Mouse (Mus musculus) brain, embryonic 14.5 days (tissue): ENCODE results near the gene Tnfaip8l1.

Experiments
- CTCF ChIP-seq: fragments of 200-500 bp; IDR thresholded peaks from 2 replicates; pipeline ENCODE4 v1.5.1; 2012; ENCODE audit warnings: inconsistent platforms, mild to moderate bottlenecking, moderate library complexity, borderline replicate concordance; ENCODE audit not compliant: insufficient read depth, insufficient read length; ENCODE audit errors: extremely low read depth
- POLR2A ChIP-seq: fragments of 200-500 bp; IDR thresholded peaks from 2 replicates; pipeline ENCODE4 v1.6.1; 2012; ENCODE audit warnings: mild to moderate bottlenecking, inconsistent platforms, borderline replicate concordance; ENCODE audit not compliant: poor library complexity, insufficient read depth, insufficient read length, severe bottlenecking; ENCODE audit errors: extremely low read depth

DNA sequence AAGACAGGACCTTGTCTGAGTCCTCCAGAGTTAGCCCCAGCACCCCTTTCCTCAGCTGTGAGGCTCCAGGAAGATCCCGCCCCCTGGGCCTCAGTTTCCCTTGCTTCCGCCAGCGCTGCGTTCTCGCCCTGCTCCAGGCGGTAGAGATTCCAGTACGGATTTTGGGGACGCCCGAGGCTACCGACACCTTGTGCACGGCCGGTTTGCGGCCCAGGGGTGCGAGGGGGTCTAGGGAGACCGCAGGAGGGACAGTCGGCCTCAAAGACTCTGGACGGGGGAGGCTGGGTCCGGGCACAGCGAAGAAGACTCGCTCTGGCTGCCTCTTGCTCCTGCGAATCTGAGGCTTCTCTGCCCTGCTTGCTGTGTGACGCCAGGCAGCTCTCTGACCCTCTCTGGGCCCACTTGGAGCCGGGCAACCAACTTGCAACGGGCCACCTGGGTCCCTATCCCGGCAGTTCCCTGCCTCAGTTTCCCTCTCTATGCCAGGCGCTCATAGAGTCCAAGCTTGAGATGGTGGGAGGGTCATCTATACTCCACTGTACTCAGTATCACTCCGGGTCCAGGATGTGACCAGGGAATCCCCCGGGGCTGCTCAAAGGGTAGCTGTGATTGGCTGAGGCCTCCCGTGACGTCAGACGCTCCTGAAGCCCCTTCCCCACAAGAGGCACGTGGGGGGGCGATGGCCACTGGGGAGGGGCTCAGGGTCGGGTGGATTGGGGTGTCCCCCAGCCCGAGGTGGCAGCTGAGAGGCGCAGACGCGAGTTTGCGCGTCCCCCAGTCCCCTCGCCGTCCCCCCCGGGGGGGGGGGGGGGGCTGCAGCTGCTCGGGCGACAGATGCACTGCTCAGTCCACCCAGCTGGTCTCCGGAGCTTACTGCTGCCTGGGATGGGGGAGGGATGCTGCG, 20.3 kb upstream of the Tnfaip8l1 start:
- TF ChIP-seq POLR2A (no peak), CTCF (no peak)
